Mouse (Mus musculus) liver, embryonic 14.5 days (tissue): ENCODE measurements around the gene Tekt4.

Experiments used
- CTCF ChIP-seq: IDR thresholded peaks from 2 replicates; pipeline ENCODE4 v1.5.1; 2016; ENCODE audit warnings: antibody characterized with exemption, low read depth, control low read depth
- EP300 ChIP-seq: IDR thresholded peaks from 2 replicates; pipeline ENCODE4 v1.6.1; 2016; ENCODE audit warnings: antibody characterized with exemption, low read depth

DNA sequence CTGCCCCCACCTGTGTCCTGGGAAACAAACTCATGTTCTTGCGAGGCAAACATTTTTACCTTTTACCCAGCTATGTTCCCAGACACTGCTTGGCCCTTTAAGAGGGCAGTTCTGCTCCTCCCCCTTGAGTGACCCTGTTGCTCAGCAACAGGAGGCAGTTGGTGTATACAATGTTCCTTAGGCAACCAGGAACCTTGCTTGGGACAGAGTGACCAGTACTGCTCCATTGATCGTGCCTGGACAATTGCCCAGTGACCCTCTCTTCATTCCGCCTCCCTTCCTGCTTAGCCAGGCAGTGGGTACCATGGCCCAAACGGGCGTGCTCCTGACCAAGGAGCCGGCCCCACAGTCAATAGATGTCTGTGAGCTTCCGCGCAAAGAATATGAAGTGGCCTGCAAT is 17.0 kb downstream of the Tekt4 start:
- TF ChIP-seq CTCF (no peak), EP300 (no peak)
